Mouse (Mus musculus) activated CD4-positive, CD25-positive, alpha-beta regulatory T cell, adult 9 weeks (primary cell): ENCODE measurements around the gene Olfr68. TPM values are rescaled to one million over a fixed set of nuclear protein-coding genes. Genes with fewer than 3 reads are reported as not detected.

Experiments
- polyA plus RNA-seq: library from polyadenylated mRNA; unstranded; fragments of 100-300 nt; shearing (Covaris generic); gene quantifications from one replicate; pipeline ENCODE4 v1.2.1, GENCODE M21; 2017

Gene Olfr68
- polyA plus RNA-seq = not detected

GRCm38 (mm10) chr7:103779598-103779997 is at the start of gene Olfr68:
Gene Olfr68, minus strand, starts transcription at chr7:103779698.

GRCm38 (mm10) chr7:103827808-103828207 is 48.3 kb upstream of the Olfr68 start, which contains the start of gene Hbb-bs:
Gene Hbb-bs, minus strand, starts transcription at chr7:103828096.

GRCm38 (mm10) chr7:103813766-103814165 is 34.3 kb upstream of the Olfr68 start, which contains the start of gene Hbb-bt:
Gene Hbb-bt, minus strand, starts transcription at chr7:103813996.

GRCm38 (mm10) chr7:103791721-103792120 is 12.2 kb upstream of the Olfr68 start, which contains the start of gene Olfr67:
Gene Olfr67, minus strand, starts transcription at chr7:103791821.

GRCm38 (mm10) chr7:103771494-103771893 is 8.0 kb downstream of the Olfr68 start, which contains the start of gene Olfr69:
Gene Olfr69, minus strand, starts transcription at chr7:103771594.

GRCm38 (mm10) chr7:103757233-103757632 is 22.3 kb downstream of the Olfr68 start, which contains the start of gene Olfr630:
Gene Olfr630, minus strand, starts transcription at chr7:103757333.

GRCm38 (mm10) chr7:103744843-103745242 is 34.7 kb downstream of the Olfr68 start, which contains the start of gene Olfr629:
Gene Olfr629, minus strand, starts transcription at chr7:103744943.

GRCm38 (mm10) chr7:103730074-103730473 is 49.4 kb downstream of the Olfr68 start, which contains the start of gene Olfr628:
Gene Olfr628, plus strand, starts transcription at chr7:103730374.

Other genes starting within 250 kb of the Olfr68 start
- gene Olfr612, start 237.0 kb downstream of the Olfr68 start, polyA plus RNA-seq = not detected
- 0.05 TPM for gene Olfr613, start 231.6 kb downstream of the Olfr68 start, polyA plus RNA-seq
- not detected for gene Olfr615, start 223.6 kb downstream of the Olfr68 start, polyA plus RNA-seq
- gene Olfr616, start 210.6 kb downstream of the Olfr68 start, polyA plus RNA-seq = not detected
- not detected for gene Olfr617, start 206.6 kb downstream of the Olfr68 start, polyA plus RNA-seq
- not detected for gene Olfr618, start 189.6 kb downstream of the Olfr68 start, polyA plus RNA-seq
- not detected for gene Olfr619, start 179.1 kb downstream of the Olfr68 start, polyA plus RNA-seq
- gene Olfr620, start 167.2 kb downstream of the Olfr68 start, polyA plus RNA-seq = not detected
- gene Olfr622, start 137.0 kb downstream of the Olfr68 start, polyA plus RNA-seq = not detected
- gene Olfr623, start 116.0 kb downstream of the Olfr68 start, polyA plus RNA-seq = not detected
- gene Olfr624, start 108.5 kb downstream of the Olfr68 start, polyA plus RNA-seq = not detected
- gene Olfr625-ps1, start 97.0 kb downstream of the Olfr68 start, polyA plus RNA-seq = not detected
- not detected for gene Olfr243, start 65.0 kb downstream of the Olfr68 start, polyA plus RNA-seq
- gene Olfr628, start 49.3 kb downstream of the Olfr68 start, polyA plus RNA-seq = not detected
- not detected for gene Olfr629, start 34.8 kb downstream of the Olfr68 start, polyA plus RNA-seq
- gene Olfr630, start 22.4 kb downstream of the Olfr68 start, polyA plus RNA-seq = not detected
- not detected for gene Olfr69, start 8.1 kb downstream of the Olfr68 start, polyA plus RNA-seq
- not detected for gene Olfr67, start 12.1 kb upstream of the Olfr68 start, polyA plus RNA-seq
- gene Hbb-bt, start 34.3 kb upstream of the Olfr68 start, polyA plus RNA-seq = 106 TPM
- gene Hbb-bs, start 48.4 kb upstream of the Olfr68 start, polyA plus RNA-seq = 546 TPM
- gene Hbb-bh2, start 60.8 kb upstream of the Olfr68 start, polyA plus RNA-seq = not detected
- gene Hbb-bh1, start 63.5 kb upstream of the Olfr68 start, polyA plus RNA-seq = not detected
- gene Hbb-y, start 73.5 kb upstream of the Olfr68 start, polyA plus RNA-seq = not detected
- gene Olfr66, start 106.6 kb upstream of the Olfr68 start, polyA plus RNA-seq = not detected
- not detected for gene Olfr64, start 114.8 kb upstream of the Olfr68 start, polyA plus RNA-seq
- not detected for gene Olfr65, start 123.8 kb upstream of the Olfr68 start, polyA plus RNA-seq
- not detected for gene Olfr631, start 149.1 kb upstream of the Olfr68 start, polyA plus RNA-seq
- gene Olfr632, start 154.6 kb upstream of the Olfr68 start, polyA plus RNA-seq = not detected
- not detected for gene Olfr633, start 164.7 kb upstream of the Olfr68 start, polyA plus RNA-seq
- gene Olfr635, start 191.5 kb upstream of the Olfr68 start, polyA plus RNA-seq = 0.04 TPM
- not detected for gene Olfr638, start 219.0 kb upstream of the Olfr68 start, polyA plus RNA-seq
- gene Olfr639, start 237.6 kb upstream of the Olfr68 start, polyA plus RNA-seq = not detected
- not detected for gene Olfr640, start 245.9 kb upstream of the Olfr68 start, polyA plus RNA-seq